Mouse (Mus musculus): ENCODE measurements around the gene Anks4b. TPM values are rescaled to one million over a fixed set of nuclear protein-coding genes. Genes with fewer than 3 reads are reported as not detected.

Gene Anks4b
- not detected for polyA plus RNA-seq (2012; fragmentation: generic; extraction: Trizol)
- long read RNA-seq, experiment 1: 0 reads
- long read RNA-seq, experiment 2: 0 reads

DNA sequence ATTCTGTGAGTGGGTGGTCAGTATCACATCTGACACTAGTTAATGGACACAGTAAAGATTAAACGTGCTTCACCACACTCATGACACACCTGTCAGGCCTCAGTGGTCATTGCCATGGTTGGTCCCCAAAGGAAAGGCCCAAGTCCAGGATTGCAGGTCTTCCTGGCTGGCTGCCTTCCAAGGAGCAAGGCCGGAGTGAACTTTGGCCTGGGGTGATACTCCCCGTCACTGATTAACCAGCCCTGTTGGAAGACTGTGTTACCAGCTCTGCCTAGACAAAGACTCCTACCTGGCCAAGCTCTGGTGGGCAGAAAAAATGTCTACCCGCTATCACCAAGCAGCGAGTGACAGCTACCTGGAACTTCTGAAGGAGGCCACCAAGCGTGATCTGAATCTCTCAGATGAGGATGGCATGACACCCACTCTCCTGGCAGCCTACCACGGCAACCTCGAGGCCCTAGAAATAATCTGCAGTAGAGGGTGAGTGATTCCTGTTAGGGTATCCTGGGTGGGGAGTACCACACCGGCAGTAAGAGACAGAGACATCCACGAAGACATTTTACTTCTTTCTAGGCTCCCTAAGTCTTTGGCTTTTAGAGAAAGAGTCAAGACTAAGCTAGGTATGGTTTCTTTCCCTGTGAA lies at the start of gene Anks4b:
Gene Anks4b (plus strand): TSS at position 256 of the 642 bp plus-strand sequence.
- Histone ChIP-seq H3K36me3 (ENCODE audit: control insufficient read depth, insufficient read depth) (no peaks in the 10 kb centered on the region), H3K4me3 (ENCODE audit: insufficient read depth, poor library complexity, severe bottlenecking) (no peak within 1 kb of the TSS)

DNA sequence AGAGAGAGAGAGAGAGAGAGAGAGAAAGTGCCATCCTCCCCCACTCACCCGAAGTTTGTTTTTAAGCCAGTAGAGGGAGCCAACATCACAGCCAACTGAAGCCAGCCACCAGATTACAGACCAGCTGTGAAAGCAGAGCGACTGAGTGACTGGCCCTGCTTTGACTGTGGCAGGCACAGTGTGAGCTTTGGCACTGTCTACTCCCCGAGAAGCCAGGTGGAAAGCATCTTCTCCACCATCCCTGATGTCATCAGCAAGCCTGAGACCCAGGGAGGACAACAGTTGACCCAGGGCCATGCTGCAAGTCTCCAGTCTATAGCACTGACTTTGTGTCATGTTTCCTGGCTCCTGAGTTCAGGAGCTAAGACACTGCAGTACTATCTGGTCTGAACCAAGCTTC lies 48.8 kb upstream of the Anks4b start:
- no peak overlapping the region for H3K4me3 ChIP-seq (ENCODE audit: insufficient read depth, poor library complexity, severe bottlenecking)
- H3K36me3 ChIP-seq (ENCODE audit: control insufficient read depth, insufficient read depth): no peaks in the 10 kb centered on the region
- H3K79me3 ChIP-seq (ENCODE audit: low read depth): no peaks in the 10 kb centered on the region
- no peak for TF ChIP-seq CTCF (IDR thresholded peaks at IDR 0.05; ENCODE audit: control insufficient read depth, insufficient read depth, insufficient read length)
- TF ChIP-seq USF1 (IDR thresholded peaks at IDR 0.05; ENCODE audit: low read depth): no peak
- no peak for TF ChIP-seq CEBPB (IDR thresholded peaks at IDR 0.05; ENCODE audit: low read depth)
- H3K27me3 ChIP-seq (ENCODE audit: control insufficient read depth, insufficient read depth, insufficient read length): no peaks in the 10 kb centered on the region
- no peaks in the 10 kb centered on the region for H3K79me2 ChIP-seq (ENCODE audit: control insufficient read depth, insufficient read depth)
- H3ac ChIP-seq (ENCODE audit: control insufficient read depth, insufficient read length, low read depth): no peak overlapping the region

More for the DNA sequence above, at the start of gene Anks4b:
- TF ChIP-seq MYOG (IDR thresholded peaks at IDR 0.05; ENCODE audit: control insufficient read depth, extremely low read depth, insufficient read length) (no peak), USF1 (IDR thresholded peaks at IDR 0.05; ENCODE audit: low read depth) (no peak), FOSL1 (IDR thresholded peaks at IDR 0.05; ENCODE audit: insufficient read depth, low read length, poor library complexity, severe bottlenecking) (no peak), CEBPB (IDR thresholded peaks at IDR 0.05; ENCODE audit: low read depth) (no peak), MAX (IDR thresholded peaks at IDR 0.05) (no peak), MYOD1 (IDR thresholded peaks at IDR 0.05; ENCODE audit: control insufficient read depth, insufficient read length, low read depth) (no peak), CTCF (IDR thresholded peaks at IDR 0.05; ENCODE audit: control insufficient read depth, insufficient read depth, insufficient read length) (no peak)
- Histone ChIP-seq H3ac (ENCODE audit: control insufficient read depth, insufficient read length, low read depth) (no peak within 1 kb of the TSS), H3K79me2 (ENCODE audit: control insufficient read depth, insufficient read depth) (no peaks in the 10 kb centered on the region), H3K79me3 (ENCODE audit: low read depth) (no peaks in the 10 kb centered on the region), H3K27me3 (ENCODE audit: control insufficient read depth, insufficient read depth, insufficient read length) (no peaks in the 10 kb centered on the region)

DNA sequence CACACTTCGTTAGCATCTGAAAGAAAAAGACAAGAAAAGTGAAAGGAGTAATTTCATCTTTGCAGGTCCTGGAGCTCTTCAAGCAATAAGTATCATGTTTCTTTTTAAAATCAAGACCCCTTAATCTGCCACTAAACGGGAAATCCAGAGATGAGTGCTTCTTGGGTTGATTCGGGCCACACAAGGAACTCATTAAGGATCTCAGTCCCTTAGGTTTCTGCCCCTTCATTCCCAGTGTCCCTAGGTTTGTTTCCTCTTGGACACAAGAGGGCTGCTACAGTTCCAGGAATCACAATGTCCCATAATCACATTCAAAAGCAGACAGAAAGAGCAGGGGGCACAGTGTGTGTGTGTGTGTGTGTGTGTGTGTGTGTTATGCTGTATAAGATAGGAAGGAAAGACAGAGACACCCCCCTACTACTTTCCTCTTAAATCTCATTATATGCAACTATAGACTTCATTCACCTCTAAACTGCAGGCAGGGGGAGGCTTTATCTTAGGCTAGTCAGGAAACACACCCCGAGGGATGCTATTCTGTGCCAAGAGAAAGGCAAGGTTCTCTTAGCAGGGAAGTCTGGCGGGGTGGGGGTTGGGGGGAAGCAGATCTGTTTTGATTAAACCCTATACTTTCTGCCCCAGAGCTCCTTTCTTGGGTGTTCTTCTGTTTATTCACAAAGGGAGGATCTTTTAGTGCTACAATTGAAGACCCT lies 46.5 kb upstream of the Anks4b start:
- no peak for TF ChIP-seq MAX (IDR thresholded peaks at IDR 0.05)
- no peak for TF ChIP-seq USF1 (IDR thresholded peaks at IDR 0.05; ENCODE audit: low read depth)
- TF ChIP-seq FOSL1 (IDR thresholded peaks at IDR 0.05; ENCODE audit: insufficient read depth, low read length, poor library complexity, severe bottlenecking): no peak
- TF ChIP-seq MYOD1 (IDR thresholded peaks at IDR 0.05; ENCODE audit: control insufficient read depth, insufficient read length, low read depth): no peak
- TF ChIP-seq CEBPB (IDR thresholded peaks at IDR 0.05; ENCODE audit: low read depth): no peak
- TF ChIP-seq CTCF (IDR thresholded peaks at IDR 0.05; ENCODE audit: control insufficient read depth, insufficient read depth, insufficient read length): no peak
- TF ChIP-seq MYOG (IDR thresholded peaks at IDR 0.05; ENCODE audit: control insufficient read depth, extremely low read depth, insufficient read length): no peak
- Histone ChIP-seq H3ac (ENCODE audit: control insufficient read depth, insufficient read length, low read depth) (no peak overlapping the region), H3K79me2 (ENCODE audit: control insufficient read depth, insufficient read depth) (no peaks in the 10 kb centered on the region), H3K36me3 (ENCODE audit: control insufficient read depth, insufficient read depth) (no peaks in the 10 kb centered on the region), H3K4me3 (ENCODE audit: insufficient read depth, poor library complexity, severe bottlenecking) (no peak overlapping the region), H3K27me3 (ENCODE audit: control insufficient read depth, insufficient read depth, insufficient read length) (no peaks in the 10 kb centered on the region), H3K79me3 (ENCODE audit: low read depth) (no peaks in the 10 kb centered on the region)

DNA sequence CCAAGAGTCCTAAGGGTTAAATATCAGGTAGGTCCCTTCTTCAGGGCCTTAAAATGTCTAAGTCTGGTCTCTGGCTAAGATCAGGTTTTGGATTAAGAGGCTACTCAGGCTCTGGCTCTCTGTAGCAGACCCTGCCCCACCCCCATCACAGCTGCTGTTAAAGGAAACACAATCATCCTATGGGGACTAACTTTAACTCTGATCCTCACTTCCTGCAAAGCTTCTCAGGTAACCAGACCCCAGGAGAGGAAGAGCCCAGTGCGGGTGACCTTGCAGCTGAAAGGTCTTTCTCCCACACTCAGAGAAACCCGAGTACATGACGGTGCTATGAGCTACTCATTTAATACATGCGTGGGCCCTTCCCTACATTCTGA lies 46.0 kb upstream of the Anks4b start:
- Histone ChIP-seq H3K36me3 (ENCODE audit: control insufficient read depth, insufficient read depth) (no peaks in the 10 kb centered on the region), H3K79me3 (ENCODE audit: low read depth) (no peaks in the 10 kb centered on the region), H3K79me2 (ENCODE audit: control insufficient read depth, insufficient read depth) (no peaks in the 10 kb centered on the region), H3K27me3 (ENCODE audit: control insufficient read depth, insufficient read depth, insufficient read length) (no peaks in the 10 kb centered on the region), H3K4me3 (ENCODE audit: insufficient read depth, poor library complexity, severe bottlenecking) (no peak overlapping the region), H3ac (ENCODE audit: control insufficient read depth, insufficient read length, low read depth) (no peak overlapping the region)
- TF ChIP-seq CTCF (IDR thresholded peaks at IDR 0.05; ENCODE audit: control insufficient read depth, insufficient read depth, insufficient read length) (no peak), MAX (IDR thresholded peaks at IDR 0.05) (no peak), MYOD1 (IDR thresholded peaks at IDR 0.05; ENCODE audit: control insufficient read depth, insufficient read length, low read depth) (no peak), CEBPB (IDR thresholded peaks at IDR 0.05; ENCODE audit: low read depth) (no peak), MYOG (IDR thresholded peaks at IDR 0.05; ENCODE audit: control insufficient read depth, extremely low read depth, insufficient read length) (no peak), FOSL1 (IDR thresholded peaks at IDR 0.05; ENCODE audit: insufficient read depth, low read length, poor library complexity, severe bottlenecking) (no peak), USF1 (IDR thresholded peaks at IDR 0.05; ENCODE audit: low read depth) (no peak)

DNA sequence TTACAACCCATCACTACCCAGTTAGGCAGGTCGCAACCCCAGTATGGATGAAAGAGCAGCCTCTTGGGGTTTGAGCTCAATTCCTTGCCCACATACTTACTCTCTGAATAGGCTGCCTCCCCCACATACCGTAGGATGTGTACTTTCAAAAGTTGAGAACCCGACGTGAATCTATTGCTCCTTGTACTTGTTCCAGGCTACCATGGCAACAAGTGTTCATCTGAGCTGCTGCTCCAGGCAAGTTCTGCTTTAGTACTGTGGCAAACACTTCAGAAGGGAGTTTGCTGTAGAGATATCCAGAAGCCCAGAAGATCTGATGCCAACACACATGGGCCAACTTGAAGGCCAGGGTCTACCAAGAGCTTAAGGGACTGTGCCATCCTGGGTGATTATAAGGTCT lies 44.7 kb upstream of the Anks4b start:
- no peaks in the 10 kb centered on the region for H3K79me2 ChIP-seq (ENCODE audit: control insufficient read depth, insufficient read depth)
- TF ChIP-seq MYOG (IDR thresholded peaks at IDR 0.05; ENCODE audit: control insufficient read depth, extremely low read depth, insufficient read length): no peak
- TF ChIP-seq FOSL1 (IDR thresholded peaks at IDR 0.05; ENCODE audit: insufficient read depth, low read length, poor library complexity, severe bottlenecking): no peak
- TF ChIP-seq USF1 (IDR thresholded peaks at IDR 0.05; ENCODE audit: low read depth): no peak
- no peak for TF ChIP-seq MYOD1 (IDR thresholded peaks at IDR 0.05; ENCODE audit: control insufficient read depth, insufficient read length, low read depth)
- no peak for TF ChIP-seq MAX (IDR thresholded peaks at IDR 0.05)
- TF ChIP-seq CTCF (IDR thresholded peaks at IDR 0.05; ENCODE audit: control insufficient read depth, insufficient read depth, insufficient read length): no peak
- TF ChIP-seq CEBPB (IDR thresholded peaks at IDR 0.05; ENCODE audit: low read depth): no peak
- H3K27me3 ChIP-seq (ENCODE audit: control insufficient read depth, insufficient read depth, insufficient read length): no peaks in the 10 kb centered on the region
- H3K79me3 ChIP-seq (ENCODE audit: low read depth): no peaks in the 10 kb centered on the region
- H3K36me3 ChIP-seq (ENCODE audit: control insufficient read depth, insufficient read depth): no peaks in the 10 kb centered on the region
- no peak overlapping the region for H3ac ChIP-seq (ENCODE audit: control insufficient read depth, insufficient read length, low read depth)
- no peak overlapping the region for H3K4me3 ChIP-seq (ENCODE audit: insufficient read depth, poor library complexity, severe bottlenecking)
